1 mouse cellular context compared by ENCODE assay signal in genomic region chr15:82888466-82888865, GRCm38 (mm10).
TF ChIP-seq lines count a peak whose summit lies in the region.

No protein-coding gene starts in this region.

TF ChIP-seq in MEL, 35 proteins besides CTCF, POLR2A, EP300 and RAD21 (continued from another document):
- no peak; the same call in 1 of the 2 replicates for TF ChIP-seq CHD2 (IDR thresholded peaks at IDR 0.05; ENCODE audit: low read length)
TF ChIP-seq in MEL: peak in this region for 11.
